Mouse (Mus musculus): ENCODE measurements around the gene Man2b2.

Man2b2 gene

GRCm38 (mm10) chr5:36831272-36831671 lies 819 bp upstream of the Man2b2 start:
- no peak for DNase-seq

- no peak for DNase-seq
These were observed 1.4 kb downstream of the Man2b2 start for GRCm38 (mm10) chr5:36829098-36829497.

- no peak for DNase-seq
These were observed 7.5 kb downstream of the Man2b2 start for GRCm38 (mm10) chr5:36822907-36823306.

- peak; percentile 71 for DNase-seq
These were observed 10.3 kb downstream of the Man2b2 start for GRCm38 (mm10) chr5:36820142-36820541.

GRCm38 (mm10) chr5:36819742-36820141 lies 10.7 kb downstream of the Man2b2 start:
- DNase-seq = no peak

- DNase-seq = no peak
These were observed 12.7 kb downstream of the Man2b2 start for GRCm38 (mm10) chr5:36817738-36818137.

GRCm38 (mm10) chr5:36814554-36814953 lies 15.9 kb downstream of the Man2b2 start:
- DNase-seq = no peak

- DNase-seq = peak; percentile 75
These were observed 19.0 kb downstream of the Man2b2 start for GRCm38 (mm10) chr5:36811413-36811812.

- no peak for DNase-seq
These were observed 19.8 kb downstream of the Man2b2 start for GRCm38 (mm10) chr5:36810634-36811033.

GRCm38 (mm10) chr5:36809123-36809522 lies 21.3 kb downstream of the Man2b2 start:
- no peak for DNase-seq

- DNase-seq = no peak
These were observed 23.3 kb downstream of the Man2b2 start for GRCm38 (mm10) chr5:36807106-36807505.

- DNase-seq = no peak
These were observed 33.2 kb downstream of the Man2b2 start for GRCm38 (mm10) chr5:36797291-36797690.

- DNase-seq = peak; percentile 91
These were observed 34.0 kb downstream of the Man2b2 start, which contains the start of gene Mrfap1 for GRCm38 (mm10) chr5:36796296-36797014. Gene Mrfap1, minus strand, starts transcription at chr5:36796772.

- peak; percentile 72 for DNase-seq
These were observed 34.7 kb downstream of the Man2b2 start for GRCm38 (mm10) chr5:36795647-36796295.

- no peak for DNase-seq
These were observed 38.6 kb downstream of the Man2b2 start for GRCm38 (mm10) chr5:36791861-36792260.

GRCm38 (mm10) chr5:36786052-36786451 lies 44.4 kb downstream of the Man2b2 start:
- no peak for DNase-seq

GRCm38 (mm10) chr5:36779512-36779911 lies 50.9 kb downstream of the Man2b2 start:
- no peak for DNase-seq

- DNase-seq = no peak
These were observed 51.6 kb downstream of the Man2b2 start for GRCm38 (mm10) chr5:36778901-36779300.

- DNase-seq = no peak
These were observed 53.3 kb downstream of the Man2b2 start for GRCm38 (mm10) chr5:36777186-36777585.

GRCm38 (mm10) chr5:36776021-36776575 lies 54.4 kb downstream of the Man2b2 start:
- no peak for DNase-seq

GRCm38 (mm10) chr5:36775317-36775716 lies 55.1 kb downstream of the Man2b2 start:
- DNase-seq = no peak

GRCm38 (mm10) chr5:36772586-36772985 lies 57.9 kb downstream of the Man2b2 start:
- DNase-seq = no peak

GRCm38 (mm10) chr5:36769603-36770002 lies 60.9 kb downstream of the Man2b2 start:
- DNase-seq = no peak
